Mouse (Mus musculus): ENCODE data around the gene Myh2.

DNA sequence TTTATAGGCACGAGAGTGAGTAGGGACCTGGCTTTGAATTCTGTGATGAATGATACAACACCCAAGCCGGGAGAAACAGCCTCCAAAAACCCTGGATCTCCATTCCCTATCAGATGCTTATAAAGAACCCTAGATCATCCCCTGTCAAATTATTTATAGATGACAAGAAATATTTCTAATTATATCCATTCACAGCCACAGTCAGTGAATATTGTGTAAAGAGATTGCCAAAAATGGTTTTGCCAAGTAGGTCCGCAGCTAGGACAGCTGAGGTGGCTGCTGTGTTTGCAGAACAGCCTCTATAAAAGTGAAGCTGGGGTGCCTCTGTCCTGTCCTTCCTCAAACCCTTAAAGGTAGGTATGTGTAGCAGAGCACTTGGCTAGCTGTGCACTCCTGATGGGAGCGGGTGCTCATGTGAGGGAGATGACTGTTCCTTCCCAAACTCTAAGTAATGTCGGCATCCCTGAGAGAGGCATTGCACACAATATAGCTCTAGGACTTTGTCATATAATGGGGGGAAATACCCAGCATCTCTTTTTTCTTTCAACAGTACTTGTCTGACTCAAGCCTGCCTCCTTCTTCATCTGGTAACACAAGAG is 66.8 kb downstream of the Myh2 start, which contains the start of gene Myh4:
- TF ChIP-seq ZC3H11A (IDR thresholded peaks at IDR 0.05; ENCODE audit: borderline replicate concordance, low read depth, low read length) (no peak), ZNF384 (IDR thresholded peaks at IDR 0.05; ENCODE audit: low read depth, low read length) (no peak)
